Mouse (Mus musculus): ENCODE results near the gene Kif21a. TPM values are rescaled to one million over a fixed set of nuclear protein-coding genes. Genes with fewer than 3 reads are reported as not detected.

Gene Kif21a
- total and polyA plus RNA-seq, 2 experiments = 8.6 to 40.9 TPM

- TF ChIP-seq POLR2A (IDR thresholded peaks at IDR 0.05; ENCODE audit: extremely low read depth, insufficient read depth, low read length) (no peak), CTCF (IDR thresholded peaks at IDR 0.05; ENCODE audit: low read depth, low read length) (no peak)
- Histone ChIP-seq H3K4me1 (ENCODE audit: control insufficient read depth, insufficient read depth, low read length) (peaks cover 7% of the 10 kb centered on the region; the same call in 1 of the 2 replicates), H3K27me3 (ENCODE audit: control insufficient read depth, insufficient read depth, low read length) (no peaks in the 10 kb centered on the region), H3K79me2 (ENCODE audit: control insufficient read depth, insufficient read depth, low read length) (no peaks in the 10 kb centered on the region), H3K27ac (replicated peaks; ENCODE audit: insufficient read depth, low read depth, low read length) (no peak overlapping the region), H3K4me3 (ENCODE audit: insufficient read depth, low read depth, low read length) (no peak overlapping the region), H3K9ac (ENCODE audit: low read depth, low read length) (no peak overlapping the region), H3K36me3 (ENCODE audit: control insufficient read depth, insufficient read depth, low read length) (peaks cover 4% of the 10 kb centered on the region; the same call in 1 of the 2 replicates)
- WGBS = 89% methylated on average over 4 of the region's 4 CpGs
- DNase-seq (ENCODE audit: extremely low read depth, low read depth, low spot score) = no peak
Measured at GRCm38 (mm10) chr15:90991843-90992242, 57.9 kb downstream of the Kif21a start.

- TF ChIP-seq CTCF (IDR thresholded peaks at IDR 0.05; ENCODE audit: low read depth, low read length) = no peak
- no peak for TF ChIP-seq POLR2A (IDR thresholded peaks at IDR 0.05; ENCODE audit: extremely low read depth, insufficient read depth, low read length)
- H3K79me2 ChIP-seq (ENCODE audit: control insufficient read depth, insufficient read depth, low read length) = no peaks in the 10 kb centered on the region
- no peak for DNase-seq (ENCODE audit: extremely low read depth, low read depth, low spot score)
- no peak overlapping the region for H3K4me3 ChIP-seq (ENCODE audit: insufficient read depth, low read depth, low read length)
- peaks cover 21% of the 10 kb centered on the region for H3K36me3 ChIP-seq (ENCODE audit: control insufficient read depth, insufficient read depth, low read length)
- no peak overlapping the region for H3K27ac ChIP-seq (replicated peaks; ENCODE audit: insufficient read depth, low read depth, low read length)
- H3K9ac ChIP-seq (ENCODE audit: low read depth, low read length) = no peak overlapping the region
- no peaks in the 10 kb centered on the region for H3K27me3 ChIP-seq (ENCODE audit: control insufficient read depth, insufficient read depth, low read length)
- peaks cover 1% of the 10 kb centered on the region; the same call in 1 of the 2 replicates for H3K4me1 ChIP-seq (ENCODE audit: control insufficient read depth, insufficient read depth, low read length)
- 93% methylated on average over 12 of the region's 12 CpGs for WGBS
Measured at GRCm38 (mm10) chr15:90987714-90988250, 62.0 kb downstream of the Kif21a start.

- no peaks in the 10 kb centered on the region for H3K79me2 ChIP-seq (ENCODE audit: control insufficient read depth, insufficient read depth, low read length)
- DNase-seq (ENCODE audit: extremely low read depth, low read depth, low spot score) = no peak
- H3K27me3 ChIP-seq (ENCODE audit: control insufficient read depth, insufficient read depth, low read length) = no peaks in the 10 kb centered on the region
- no peak overlapping the region for H3K27ac ChIP-seq (replicated peaks; ENCODE audit: insufficient read depth, low read depth, low read length)
- no peaks in the 10 kb centered on the region for H3K4me1 ChIP-seq (ENCODE audit: control insufficient read depth, insufficient read depth, low read length)
- H3K36me3 ChIP-seq (ENCODE audit: control insufficient read depth, insufficient read depth, low read length) = peaks cover 32% of the 10 kb centered on the region
- no peak overlapping the region for H3K4me3 ChIP-seq (ENCODE audit: insufficient read depth, low read depth, low read length)
- TF ChIP-seq CTCF (IDR thresholded peaks at IDR 0.05; ENCODE audit: low read depth, low read length) (0 out of 2 replicates have a peak, but pooled peaks have one; percentile 1), POLR2A (IDR thresholded peaks at IDR 0.05; ENCODE audit: extremely low read depth, insufficient read depth, low read length) (no peak)
- H3K9ac ChIP-seq (ENCODE audit: low read depth, low read length) = no peak overlapping the region
- 74% methylated on average over 5 of the region's 5 CpGs for WGBS
Measured at GRCm38 (mm10) chr15:90975914-90976313, 73.8 kb downstream of the Kif21a start.

- H3K79me2 ChIP-seq (ENCODE audit: control insufficient read depth, insufficient read depth, low read length) = no peaks in the 10 kb centered on the region
- no peaks in the 10 kb centered on the region for H3K27me3 ChIP-seq (ENCODE audit: control insufficient read depth, insufficient read depth, low read length)
- no peak overlapping the region for H3K9ac ChIP-seq (ENCODE audit: low read depth, low read length)
- no peak for TF ChIP-seq POLR2A (IDR thresholded peaks at IDR 0.05; ENCODE audit: extremely low read depth, insufficient read depth, low read length)
- no peak for TF ChIP-seq CTCF (IDR thresholded peaks at IDR 0.05; ENCODE audit: low read depth, low read length)
- 90% methylated on average over 13 of the region's 13 CpGs for WGBS
- H3K36me3 ChIP-seq (ENCODE audit: control insufficient read depth, insufficient read depth, low read length) = peaks cover 45% of the 10 kb centered on the region
- no peak for DNase-seq (ENCODE audit: extremely low read depth, low read depth, low spot score)
- H3K4me3 ChIP-seq (ENCODE audit: insufficient read depth, low read depth, low read length) = no peak overlapping the region
- no peak overlapping the region for H3K27ac ChIP-seq (replicated peaks; ENCODE audit: insufficient read depth, low read depth, low read length)
- no peaks in the 10 kb centered on the region for H3K4me1 ChIP-seq (ENCODE audit: control insufficient read depth, insufficient read depth, low read length)
Measured at GRCm38 (mm10) chr15:90971914-90972767, 77.6 kb downstream of the Kif21a start.

GRCm38 (mm10) chr15:90963320-90963719 lies 86.4 kb downstream of the Kif21a start:
- Histone ChIP-seq H3K27me3 (ENCODE audit: control insufficient read depth, insufficient read depth, low read length) (no peaks in the 10 kb centered on the region), H3K79me2 (ENCODE audit: control insufficient read depth, insufficient read depth, low read length) (no peaks in the 10 kb centered on the region), H3K27ac (replicated peaks; ENCODE audit: insufficient read depth, low read depth, low read length) (no peak overlapping the region), H3K9ac (ENCODE audit: low read depth, low read length) (no peak overlapping the region), H3K36me3 (ENCODE audit: control insufficient read depth, insufficient read depth, low read length) (peaks cover 34% of the 10 kb centered on the region), H3K4me1 (ENCODE audit: control insufficient read depth, insufficient read depth, low read length) (no peaks in the 10 kb centered on the region), H3K4me3 (ENCODE audit: insufficient read depth, low read depth, low read length) (no peak overlapping the region)
- DNase-seq (ENCODE audit: extremely low read depth, low read depth, low spot score) = no peak
- WGBS = 84% methylated on average over 2 of the region's 2 CpGs
- TF ChIP-seq POLR2A (IDR thresholded peaks at IDR 0.05; ENCODE audit: extremely low read depth, insufficient read depth, low read length) (no peak), CTCF (IDR thresholded peaks at IDR 0.05; ENCODE audit: low read depth, low read length) (no peak)

GRCm38 (mm10) chr15:90962548-90962947 lies 87.2 kb downstream of the Kif21a start:
- 78% methylated on average over 4 of the region's 4 CpGs for WGBS
- H3K79me2 ChIP-seq (ENCODE audit: control insufficient read depth, insufficient read depth, low read length) = no peaks in the 10 kb centered on the region

More at GRCm38 (mm10) chr15:90962548-90962947, 87.2 kb downstream of the Kif21a start:
- DNase-seq (ENCODE audit: extremely low read depth, low read depth, low spot score) = no peak
- Histone ChIP-seq H3K4me3 (ENCODE audit: insufficient read depth, low read depth, low read length) (no peak overlapping the region), H3K27me3 (ENCODE audit: control insufficient read depth, insufficient read depth, low read length) (no peaks in the 10 kb centered on the region), H3K9ac (ENCODE audit: low read depth, low read length) (no peak overlapping the region), H3K36me3 (ENCODE audit: control insufficient read depth, insufficient read depth, low read length) (peaks cover 29% of the 10 kb centered on the region), H3K27ac (replicated peaks; ENCODE audit: insufficient read depth, low read depth, low read length) (no peak overlapping the region), H3K4me1 (ENCODE audit: control insufficient read depth, insufficient read depth, low read length) (no peaks in the 10 kb centered on the region)
- no peak for TF ChIP-seq CTCF (IDR thresholded peaks at IDR 0.05; ENCODE audit: low read depth, low read length)
- TF ChIP-seq POLR2A (IDR thresholded peaks at IDR 0.05; ENCODE audit: extremely low read depth, insufficient read depth, low read length) = no peak
